Mouse (Mus musculus) hindbrain, postnatal 0 days (tissue): ENCODE measurements around the gene Dock6. TPM values are rescaled to one million over a fixed set of nuclear protein-coding genes. Genes with fewer than 3 reads are reported as not detected.
A peak's percentile ranks its signal among the peaks of the same experiment; 100 is the strongest.

Experiments
- ATAC-seq: fragments of 200-750 bp; cut with Nextera tagmentation; 2 replicates; pipeline ENCODE4 v1.8.0; 2017; ENCODE audit warnings: mild to moderate bottlenecking, moderate TSS enrichment, moderate library complexity
- DNase-seq: peaks from one replicate; pipeline ENCODE4 v3.0.0-alpha.2; 2015; ENCODE audit warnings: low spot score
- H3K27ac ChIP-seq: fragments of 300-500 bp; sonication (generic); 2 replicates; pipeline ENCODE4 v1.5.1; 2014; ENCODE audit warnings: mild to moderate bottlenecking
- H3K27me3 ChIP-seq: fragments of 300-500 bp; sonication (generic); 2 replicates; pipeline ENCODE4 v1.6.1; 2014; ENCODE audit warnings: low read length, mixed read lengths; ENCODE audit not compliant: insufficient read depth
- H3K36me3 ChIP-seq: fragments of 300-500 bp; sonication (generic); 2 replicates; pipeline ENCODE4 v1.6.1; 2014; ENCODE audit warnings: low read length, mixed read lengths; ENCODE audit not compliant: insufficient read depth
- H3K4me1 ChIP-seq: fragments of 300-500 bp; sonication (generic); 2 replicates; pipeline ENCODE4 v1.6.1; 2014; ENCODE audit warnings: antibody characterized with exemption, low read length, mixed read lengths; ENCODE audit not compliant: insufficient read depth
- H3K4me2 ChIP-seq: fragments of 300-500 bp; sonication (generic); 2 replicates; pipeline ENCODE4 v1.6.1; 2014; ENCODE audit warnings: low read depth, mild to moderate bottlenecking, low read length, moderate library complexity, mixed read lengths
- H3K4me3 ChIP-seq: fragments of 300-500 bp; sonication (generic); 2 replicates; pipeline ENCODE4 v1.5.1; 2014; ENCODE audit warnings: low read length
- H3K9ac ChIP-seq: fragments of 300-500 bp; sonication (generic); replicated peaks from 2 replicates; pipeline ENCODE4 v1.6.1; 2014; ENCODE audit warnings: mild to moderate bottlenecking, low read length, moderate library complexity, mixed read lengths
- H3K9me3 ChIP-seq: fragments of 300-500 bp; sonication (generic); 2 replicates; pipeline ENCODE4 v1.6.1; 2016; ENCODE audit warnings: low read length, mixed read lengths
- CTCF ChIP-seq: IDR thresholded peaks from 2 replicates; pipeline ENCODE4 v1.5.1; 2016; ENCODE audit warnings: antibody characterized with exemption, control low read depth, low read depth
- WGBS: fragments of 180-500 bp; shearing (Covaris S2); extraction: QIAGEN DNeasy Blood & Tissue Kit; methylation state at CpG from one replicate; pipeline ENCODE4 v1.1.7; 2014; 5-methylcytosine and 5-hydroxymethylcytosine counted together
- polyA plus RNA-seq: library from polyadenylated mRNA; unstranded; fragments of >200 nt; fragmentation: Nextera tagmentation; extraction: Ambion mirVana; gene quantifications from 2 replicates; pipeline ENCODE4 v1.2.1, GENCODE M21; 2015
- total RNA-seq: library from RNA; depleted of rRNA; stranded (reverse); fragments of >200 nt; gene quantifications from 2 replicates; pipeline ENCODE4 v1.2.3, GENCODE M21; 2014

Gene Dock6
- total and polyA plus RNA-seq, 2 experiments from 2014 or later, result 11.5 to 15.6 TPM

- 78% methylated on average over 6 of the region's 6 CpGs for WGBS
Observed at GRCm38 (mm10) chr9:21858084-21858483, 5.6 kb upstream of the Dock6 start.

GRCm38 (mm10) chr9:21857501-21857900 is 5.1 kb upstream of the Dock6 start:
- H3K4me3 ChIP-seq, result no peak overlapping the region
- H3K4me1 ChIP-seq, result no peaks in the 10 kb centered on the region
- H3K27ac ChIP-seq, result no peak overlapping the region; the same call in 1 of the 2 replicates
- H3K36me3 ChIP-seq, result no peaks in the 10 kb centered on the region
- 68% methylated on average over 2 of the region's 2 CpGs for WGBS
- TF ChIP-seq CTCF, result no peak
- H3K9me3 ChIP-seq, result no peaks in the 10 kb centered on the region
- no peak overlapping the region for H3K9ac ChIP-seq
- no peak overlapping the region for H3K4me2 ChIP-seq
- H3K27me3 ChIP-seq, result no peaks in the 10 kb centered on the region
- no peak for ATAC-seq
- DNase-seq, result no peak

More at GRCm38 (mm10) chr9:21858084-21858483, 5.6 kb upstream of the Dock6 start:
- ATAC-seq, result no peak
- H3K4me3 ChIP-seq, result no peak overlapping the region
- H3K9ac ChIP-seq, result no peak overlapping the region
- no peaks in the 10 kb centered on the region for H3K4me1 ChIP-seq
- no peaks in the 10 kb centered on the region for H3K9me3 ChIP-seq
- no peak overlapping the region for H3K4me2 ChIP-seq
- no peaks in the 10 kb centered on the region for H3K36me3 ChIP-seq
- no peak for DNase-seq
- no peak for TF ChIP-seq CTCF
- no peak overlapping the region for H3K27ac ChIP-seq
- no peaks in the 10 kb centered on the region for H3K27me3 ChIP-seq

GRCm38 (mm10) chr9:21854894-21855293 is 2.5 kb upstream of the Dock6 start:
- Histone ChIP-seq H3K9me3 (no peaks in the 10 kb centered on the region), H3K4me1 (no peaks in the 10 kb centered on the region), H3K27ac (no peak overlapping the region), H3K9ac (no peak overlapping the region), H3K36me3 (no peaks in the 10 kb centered on the region), H3K27me3 (no peaks in the 10 kb centered on the region), H3K4me3 (no peak overlapping the region), H3K4me2 (no peak overlapping the region)
- DNase-seq, result no peak
- no peak for TF ChIP-seq CTCF
- 88% methylated on average over 6 of the region's 6 CpGs for WGBS
- no peak for ATAC-seq

GRCm38 (mm10) chr9:21853961-21854360 is 1.5 kb upstream of the Dock6 start:
- H3K9me3 ChIP-seq, result no peaks in the 10 kb centered on the region
- H3K4me3 ChIP-seq, result no peak overlapping the region
- TF ChIP-seq CTCF, result no peak
- no peaks in the 10 kb centered on the region for H3K27me3 ChIP-seq
- H3K9ac ChIP-seq, result no peak overlapping the region
- H3K4me1 ChIP-seq, result no peaks in the 10 kb centered on the region
- no peak overlapping the region for H3K4me2 ChIP-seq
- ATAC-seq (no peak), DNase-seq (no peak)
- WGBS, result 84% methylated on average over 5 of the region's 5 CpGs
- no peaks in the 10 kb centered on the region for H3K36me3 ChIP-seq
- H3K27ac ChIP-seq, result no peak overlapping the region

GRCm38 (mm10) chr9:21851084-21851483 is 1.4 kb downstream of the Dock6 start:
- Histone ChIP-seq H3K27me3 (no peaks in the 10 kb centered on the region), H3K4me1 (no peaks in the 10 kb centered on the region), H3K36me3 (no peaks in the 10 kb centered on the region), H3K9me3 (no peaks in the 10 kb centered on the region), H3K4me3 (no peak overlapping the region), H3K4me2 (peak overlapping the region; percentile 65), H3K9ac (no peak overlapping the region; the same call in 1 of the 2 replicates), H3K27ac (no peak overlapping the region; the same call in 1 of the 2 replicates)
- WGBS, result 76% methylated on average over 3 of the region's 3 CpGs
- no peak for DNase-seq
- ATAC-seq, result no peak
- no peak for TF ChIP-seq CTCF

DNA sequence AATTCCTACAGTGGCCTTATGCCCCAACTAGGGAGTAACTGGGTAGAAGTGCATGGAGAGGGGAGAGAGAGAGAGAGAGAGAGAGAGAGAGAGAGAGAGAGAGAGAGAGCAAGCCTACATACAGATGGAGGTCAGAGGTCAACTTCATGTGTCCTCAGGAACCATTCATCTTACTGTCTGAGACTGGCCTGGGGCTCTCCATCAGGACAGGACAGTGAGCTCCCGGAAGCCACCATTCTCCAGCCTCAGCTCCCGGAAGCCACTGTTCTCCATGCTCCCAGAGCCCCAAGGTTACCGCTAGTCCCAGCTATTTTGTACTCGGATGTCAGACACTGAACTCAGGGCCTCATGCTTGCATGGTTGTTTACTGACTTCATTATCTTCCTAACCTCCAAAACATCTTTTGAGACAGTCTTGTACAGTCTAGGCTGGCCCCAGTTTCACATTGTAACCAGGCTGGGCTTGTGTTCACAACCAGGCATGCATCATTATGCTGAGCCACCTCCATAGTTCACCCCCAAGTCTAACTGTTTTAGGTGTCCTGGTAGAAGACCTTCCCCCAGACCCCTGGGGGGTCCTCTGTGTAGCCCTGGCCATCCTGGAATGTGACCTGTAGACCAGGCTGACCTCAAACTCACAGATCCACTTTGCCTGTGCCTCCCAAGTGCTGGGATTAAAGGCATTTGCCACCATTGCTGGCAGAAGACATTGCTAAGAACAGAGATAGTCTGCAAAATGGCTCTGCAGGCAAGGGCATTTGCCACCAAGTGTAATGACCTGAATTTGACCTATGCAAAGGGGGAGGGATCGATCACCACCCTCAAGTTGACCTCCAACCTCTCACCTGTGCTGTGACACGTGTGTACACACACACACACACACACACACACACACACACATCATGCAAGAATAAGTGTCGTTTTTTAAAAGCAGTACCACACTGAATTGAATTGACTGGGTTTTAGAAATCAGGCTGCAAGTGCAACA is 2.5 kb downstream of the Dock6 start:
- H3K9ac ChIP-seq, result no peak overlapping the region
- ATAC-seq (no peak), DNase-seq (no peak)
- H3K27ac ChIP-seq, result no peak overlapping the region
- H3K4me2 ChIP-seq, result no peak overlapping the region
- WGBS, result 72% methylated on average over 7 of the region's 7 CpGs
- no peaks in the 10 kb centered on the region for H3K9me3 ChIP-seq
- no peak overlapping the region for H3K4me3 ChIP-seq
- no peak for TF ChIP-seq CTCF
- H3K27me3 ChIP-seq, result no peaks in the 10 kb centered on the region
- H3K36me3 ChIP-seq, result no peaks in the 10 kb centered on the region
- no peaks in the 10 kb centered on the region for H3K4me1 ChIP-seq

DNA sequence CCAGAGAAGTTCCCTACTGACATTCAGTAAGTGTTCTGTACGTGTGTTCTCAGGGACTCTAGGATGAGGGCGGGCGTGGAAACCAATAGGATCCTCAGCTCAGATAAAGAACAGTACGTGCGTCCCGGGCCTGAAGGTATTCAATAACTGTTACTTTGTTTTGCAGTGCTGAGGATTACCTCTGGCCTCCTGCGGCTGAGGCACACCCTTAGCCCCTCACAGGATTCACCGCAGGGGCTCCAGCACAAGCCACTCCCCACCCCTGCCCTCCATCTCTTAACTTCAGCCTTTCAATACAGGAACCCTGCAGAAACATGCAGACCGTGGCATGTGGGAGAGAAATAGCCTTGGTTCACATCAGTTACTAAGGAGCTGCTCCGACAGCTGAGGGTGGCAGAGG is 4.5 kb downstream of the Dock6 start:
- Histone ChIP-seq H3K9ac (no peak overlapping the region), H3K27ac (peak overlapping the region; percentile 55; the same call in 1 of the 2 replicates), H3K4me3 (no peak overlapping the region), H3K36me3 (no peaks in the 10 kb centered on the region), H3K27me3 (no peaks in the 10 kb centered on the region), H3K9me3 (no peaks in the 10 kb centered on the region), H3K4me1 (no peaks in the 10 kb centered on the region), H3K4me2 (no peak overlapping the region)
- no peak for ATAC-seq
- no peak for DNase-seq
- 33% methylated on average over 10 of the region's 10 CpGs for WGBS
- no peak for TF ChIP-seq CTCF
